Mouse (Mus musculus) ES-E14 (cell line): ENCODE measurements around the gene S1pr2. TPM values are rescaled to one million over a fixed set of nuclear protein-coding genes. Genes with fewer than 3 reads are reported as not detected.

Source experiments
- DNase-seq: peaks from one replicate; pipeline ENCODE4 v3.0.0-alpha.2; 2013; ENCODE audit warnings: low read depth, low spot score
- H3K27ac ChIP-seq: 2 replicates; pipeline ENCODE4 v1.5.1; 2012; ENCODE audit warnings: low read depth, mild to moderate bottlenecking, low read length, moderate library complexity, mixed read lengths; ENCODE audit not compliant: poor library complexity, insufficient read depth, severe bottlenecking
- H3K36me3 ChIP-seq: 2 replicates; pipeline ENCODE4 v1.6.1; 2012; ENCODE audit warnings: mild to moderate bottlenecking, low read length, moderate library complexity, mixed read lengths; ENCODE audit not compliant: control insufficient read depth, poor library complexity, insufficient read depth, severe bottlenecking
- H3K4me1 ChIP-seq, 2 experiments: fragments of 150-350 bp in 1 of 2; sonication (generic) in 1 of 2; 2 replicates each; pipeline ENCODE4 v1.6.1; 2012; ENCODE audit warnings: low read length in 2 of 2, mild to moderate bottlenecking in 1 of 2, mixed read lengths in 1 of 2; ENCODE audit not compliant: control insufficient read depth in 2 of 2, insufficient read depth in 2 of 2, poor library complexity in 1 of 2
- H3K4me3 ChIP-seq, 2 experiments: fragments of 150-350 bp in 1 of 2; sonication (generic) in 1 of 2; 2 replicates each; pipeline ENCODE4 v1.5.1; 2012; ENCODE audit warnings: low read length in 2 of 2, low read depth in 1 of 2, mild to moderate bottlenecking in 1 of 2, mixed read lengths in 1 of 2; ENCODE audit not compliant: insufficient read depth in 1 of 2, poor library complexity in 1 of 2, severe bottlenecking in 1 of 2
- H3K9ac ChIP-seq: 2 replicates; pipeline ENCODE4 v1.6.1; 2012; ENCODE audit warnings: low read depth, mild to moderate bottlenecking, low read length, mixed read lengths; ENCODE audit not compliant: poor library complexity, insufficient read depth, severe bottlenecking
- H3K9me3 ChIP-seq: fragments of 150-350 bp; sonication (generic); 2 replicates; pipeline ENCODE4 v1.6.1; 2012; ENCODE audit warnings: low read depth, mild to moderate bottlenecking, low read length; ENCODE audit not compliant: control insufficient read depth, insufficient read depth
- CHD2 ChIP-seq: IDR thresholded peaks from 2 replicates; pipeline ENCODE4 v1.6.1; 2014; ENCODE audit warnings: mild to moderate bottlenecking, low read depth, low read length, inconsistent platforms
- HCFC1 ChIP-seq: IDR thresholded peaks from 2 replicates; pipeline ENCODE4 v1.6.1; 2012; ENCODE audit warnings: low read length, inconsistent platforms, borderline replicate concordance; ENCODE audit not compliant: insufficient read depth
- MAFK ChIP-seq: IDR thresholded peaks from 2 replicates; pipeline ENCODE4 v1.6.1; 2014; ENCODE audit warnings: mild to moderate bottlenecking, low read depth, low read length, inconsistent platforms; ENCODE audit not compliant: insufficient read depth
- ZC3H11A ChIP-seq: IDR thresholded peaks from 2 replicates; pipeline ENCODE4 v1.6.1; 2012; ENCODE audit warnings: low read depth, mild to moderate bottlenecking, inconsistent platforms, low read length, borderline replicate concordance
- ZNF384 ChIP-seq: IDR thresholded peaks from 2 replicates; pipeline ENCODE4 v1.6.1; 2012; ENCODE audit warnings: low read depth, low read length, inconsistent platforms
- in situ Hi-C, 2 experiments: fragments of 600-800 bp; cut with MboI; formaldehyde crosslinking; loops; one replicate each; pipeline ENCODE4 v1.15.1; 2025; ENCODE audit warnings: low sequenced_read_pairs in 2 of 2, inconsistent platforms in 1 of 2; ENCODE audit not compliant: unreplicated experiment in 2 of 2
- total RNA-seq: library from RNA; depleted of rRNA; stranded (reverse); fragments of 300-350 nt; gene quantifications from 2 replicates; pipeline ENCODE4 v1.2.3, GENCODE M21; 2012

S1pr2 gene
- total RNA-seq, 1 experiment, result 35.7 TPM

DNA sequence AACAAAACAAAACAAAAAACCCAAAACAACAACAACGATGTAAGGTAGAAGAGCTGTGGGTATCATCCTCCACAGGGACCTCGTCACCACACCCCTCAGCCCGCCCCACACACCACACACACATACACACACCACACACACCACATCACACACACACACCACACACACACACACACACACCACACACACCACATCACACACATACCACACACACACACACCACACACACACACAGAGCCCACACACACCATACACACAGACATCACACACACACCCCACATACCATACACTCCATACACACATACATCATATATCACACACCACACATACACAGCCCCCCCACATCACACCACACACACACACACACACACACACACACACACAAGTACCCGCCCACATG lies 15.0 kb upstream of the S1pr2 start:
- peaks cover 11 to 27% of the 10 kb centered on the region in 2 experiments for H3K4me1 ChIP-seq
- DNase-seq, result no peak
- in situ Hi-C loops, result loop anchor here in 1 of 2 experiments (10.0 kb wide), 1 partner anchor 87 kb away; no protein-coding TSS in a partner anchor
- H3K4me3 ChIP-seq, result no peak overlapping the region
- no peak for TF ChIP-seq ZC3H11A
- TF ChIP-seq HCFC1, result no peak
- TF ChIP-seq CHD2, result no peak
- no peak for TF ChIP-seq ZNF384
- no peak for TF ChIP-seq MAFK
- H3K27ac ChIP-seq, result peak overlapping the region; percentile 68; the same call in 1 of the 2 replicates
- no peaks in the 10 kb centered on the region for H3K9me3 ChIP-seq
- H3K36me3 ChIP-seq, result no peaks in the 10 kb centered on the region
- H3K9ac ChIP-seq, result no peak overlapping the region

DNA sequence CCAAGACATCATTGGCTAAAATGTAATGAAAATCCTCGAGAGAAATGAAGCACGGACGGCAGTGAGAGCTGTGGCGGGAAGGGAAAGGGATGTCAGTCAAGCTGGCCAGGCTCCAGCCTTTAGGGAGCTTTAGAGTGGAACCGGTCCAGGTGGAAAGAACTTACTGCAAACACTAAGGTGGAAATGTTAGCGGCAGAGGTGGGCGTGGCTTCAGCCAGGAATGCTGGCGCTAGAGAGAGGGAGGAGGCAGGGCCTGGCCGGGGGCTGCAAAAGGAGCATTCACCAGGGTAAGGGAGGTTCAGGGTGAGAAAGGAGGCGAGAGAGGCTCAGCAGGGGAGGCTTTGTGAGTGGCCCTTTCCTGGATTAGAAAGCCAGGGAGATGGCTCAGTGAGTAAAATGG lies 14.3 kb upstream of the S1pr2 start:
- peak overlapping the region; percentile 68; the same call in 1 of the 2 replicates for H3K27ac ChIP-seq
- TF ChIP-seq HCFC1 (no peak), CHD2 (no peak), ZNF384 (no peak), ZC3H11A (no peak), MAFK (no peak)
- in situ Hi-C loops, result loop anchor here in 1 of 2 experiments (10.0 kb wide), 1 partner anchor 86 kb away; no protein-coding TSS in a partner anchor

DNA sequence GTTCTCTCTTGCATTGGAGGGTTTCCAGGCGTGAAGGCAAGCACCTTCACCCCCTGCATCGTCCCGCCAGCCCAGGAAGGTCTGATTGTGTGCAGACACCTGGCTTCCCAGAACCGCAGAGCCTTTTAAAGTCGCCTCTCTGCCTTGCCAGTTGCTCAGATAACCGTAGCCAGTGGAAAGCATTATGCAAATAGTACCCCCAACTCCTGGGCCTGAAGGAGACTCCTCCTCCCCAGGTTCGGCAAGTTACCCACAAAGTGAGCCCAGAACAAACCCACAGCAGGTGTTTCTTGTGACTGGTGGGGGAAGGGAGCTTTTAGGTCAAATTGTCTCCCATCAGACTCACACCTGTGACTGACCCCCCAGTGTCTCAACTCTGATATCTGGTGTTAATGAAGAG lies 11.4 kb upstream of the S1pr2 start:
- in situ Hi-C loops, result no loop called here
- Histone ChIP-seq H3K9me3 (no peaks in the 10 kb centered on the region), H3K27ac (peak overlapping the region; percentile 36; the same call in 1 of the 2 replicates), H3K36me3 (no peaks in the 10 kb centered on the region), H3K9ac (no peak overlapping the region), H3K4me1 (peaks cover 12 to 32% of the 10 kb centered on the region in 2 experiments; a peak in 3 of 4 replicates), H3K4me3 (no peak overlapping the region)
- no peak for TF ChIP-seq ZNF384
- no peak for TF ChIP-seq CHD2
- no peak for TF ChIP-seq HCFC1
- no peak for TF ChIP-seq MAFK
- TF ChIP-seq ZC3H11A, result no peak
- no peak for DNase-seq

More for the DNA sequence above, 14.3 kb upstream of the S1pr2 start:
- peak; percentile 84 for DNase-seq
- H3K4me3 ChIP-seq, result peak overlapping the region in 1 of 2 experiments; percentile 4; a peak in 1 of 4 replicates
- H3K9ac ChIP-seq, result no peak overlapping the region
- no peaks in the 10 kb centered on the region for H3K9me3 ChIP-seq
- H3K4me1 ChIP-seq, result peaks cover 11 to 27% of the 10 kb centered on the region in 2 experiments
- no peaks in the 10 kb centered on the region for H3K36me3 ChIP-seq

DNA sequence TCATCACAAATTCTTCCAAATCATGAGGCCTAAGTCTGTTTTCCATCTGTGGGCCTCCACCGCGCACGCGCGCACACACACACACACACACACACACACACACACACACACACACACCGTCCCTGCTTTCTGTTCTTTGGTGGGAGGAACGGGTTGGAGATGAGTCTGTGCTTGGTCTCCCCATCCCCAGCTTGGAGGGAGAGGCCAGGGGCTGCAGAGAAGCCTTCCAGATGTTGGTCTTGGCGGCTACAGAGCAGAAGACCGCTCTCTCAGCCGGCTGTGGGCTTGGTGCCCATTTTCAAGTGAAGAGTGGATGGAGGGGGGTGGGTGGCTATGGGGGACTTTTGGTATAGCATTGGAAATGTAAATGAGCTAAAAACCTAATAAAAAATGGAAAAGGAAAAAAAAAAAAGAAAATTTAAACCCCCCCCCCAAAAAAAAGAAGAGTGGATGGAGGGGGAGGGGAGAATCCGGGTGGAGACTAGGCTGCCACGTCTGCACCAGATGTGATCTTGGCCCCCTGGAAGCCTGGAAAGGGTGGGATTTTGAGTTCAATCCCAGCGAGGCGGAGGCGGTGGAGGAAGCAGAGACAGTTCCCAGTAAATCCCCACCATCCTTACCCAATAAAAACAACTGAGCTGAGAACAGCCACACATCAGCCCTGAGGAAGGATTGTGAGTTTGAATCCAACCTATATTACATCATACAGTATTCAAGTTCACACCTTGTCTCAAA lies 10.5 kb upstream of the S1pr2 start:
- H3K27ac ChIP-seq, result peak overlapping the region; percentile 36; the same call in 1 of the 2 replicates
- no peak for TF ChIP-seq ZNF384
- no peak for TF ChIP-seq CHD2
- no peak for TF ChIP-seq MAFK
- no peak for TF ChIP-seq ZC3H11A
- TF ChIP-seq HCFC1, result no peak
- H3K4me1 ChIP-seq, result peaks cover 12 to 38% of the 10 kb centered on the region in 2 experiments
- DNase-seq, result no peak
- H3K9ac ChIP-seq, result no peak overlapping the region; the same call in 1 of the 2 replicates
- no peak overlapping the region; a peak in 1 of 4 replicates for H3K4me3 ChIP-seq
- H3K36me3 ChIP-seq, result no peaks in the 10 kb centered on the region
- in situ Hi-C loops, result no loop called here
- no peaks in the 10 kb centered on the region for H3K9me3 ChIP-seq
